Mouse (Mus musculus) cortical plate, adult 2 months (tissue): ENCODE results near the gene Prl7d1.

Experiments
- CTCF ChIP-seq: fragments of 200-500 bp; IDR thresholded peaks from 2 replicates; pipeline ENCODE4 v1.5.1; 2011; ENCODE audit warnings: mild to moderate bottlenecking, control low read depth, low read length; ENCODE audit not compliant: insufficient read depth; ENCODE audit errors: extremely low read depth
- POLR2A ChIP-seq: fragments of 200-500 bp; IDR thresholded peaks from 2 replicates; pipeline ENCODE4 v1.6.1; 2011; ENCODE audit warnings: mild to moderate bottlenecking, low read length, control low read depth; ENCODE audit not compliant: insufficient read depth; ENCODE audit errors: extremely low read depth

GRCm38 (mm10) chr13:27706521-27706920 lies 10.0 kb downstream of the Prl7d1 start:
- TF ChIP-seq CTCF (no peak), POLR2A (no peak)
